Mouse (Mus musculus) brain, embryonic 14.5 days (tissue): ENCODE measurements around the gene Ttc25.

Experiments
- CTCF ChIP-seq: fragments of 200-500 bp; IDR thresholded peaks from 2 replicates; pipeline ENCODE4 v1.5.1; 2012; ENCODE audit warnings: inconsistent platforms, mild to moderate bottlenecking, moderate library complexity, borderline replicate concordance; ENCODE audit not compliant: insufficient read depth, insufficient read length; ENCODE audit errors: extremely low read depth
- POLR2A ChIP-seq: fragments of 200-500 bp; IDR thresholded peaks from 2 replicates; pipeline ENCODE4 v1.6.1; 2012; ENCODE audit warnings: mild to moderate bottlenecking, inconsistent platforms, borderline replicate concordance; ENCODE audit not compliant: poor library complexity, insufficient read depth, insufficient read length, severe bottlenecking; ENCODE audit errors: extremely low read depth

DNA sequence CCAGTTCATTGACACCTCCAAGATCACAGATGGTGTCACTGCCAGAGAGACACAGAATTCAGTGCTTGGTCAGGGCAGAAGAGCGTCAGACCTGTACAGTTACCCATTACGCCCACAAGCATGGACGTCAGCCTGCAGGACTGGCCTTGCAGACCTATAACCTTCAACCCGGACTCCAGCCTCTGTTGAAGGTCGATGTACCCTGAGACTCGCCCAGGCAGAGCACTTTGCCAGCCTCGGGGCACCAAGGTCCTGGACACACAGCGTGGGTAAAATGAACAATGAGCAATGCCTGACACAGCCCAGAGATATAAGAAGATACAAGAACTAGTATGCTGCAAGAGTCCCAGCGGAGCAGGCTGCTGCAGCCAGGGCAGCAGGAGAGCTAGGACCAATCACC, 30.3 kb upstream of the Ttc25 start:
- TF ChIP-seq POLR2A, result no peak
- TF ChIP-seq CTCF, result no peak
